Mouse (Mus musculus) monocyte, adult 5-6 weeks (primary cell): ENCODE results near the gene Syvn1. TPM values are rescaled to one million over a fixed set of nuclear protein-coding genes. Genes with fewer than 3 reads are reported as not detected.
"Not testable (repeated sequence)": the region's sequence is repeated elsewhere in the genome, so short reads cannot be mapped to it uniquely, and the experiment has no call there.

Source experiments
- ATAC-seq: fragments of 153-309, 156-312 bp; replicated peaks from 2 replicates; pipeline ENCODE4 v1.8.0; 2017; ENCODE audit warnings: mild to moderate bottlenecking; ENCODE audit not compliant: low TSS enrichment, insufficient number of reproducible peaks, severe bottlenecking, poor library complexity, low FRiP score
- total RNA-seq: library from RNA; stranded (forward); fragments of 200-1000, 200-491, 200-594 nt; gene quantifications from 3 replicates; pipeline ENCODE4 v1.2.3, GENCODE M21; 2017

The Syvn1 gene
- total RNA-seq, 1 experiment from 2014 or later = 7.7 TPM

DNA sequence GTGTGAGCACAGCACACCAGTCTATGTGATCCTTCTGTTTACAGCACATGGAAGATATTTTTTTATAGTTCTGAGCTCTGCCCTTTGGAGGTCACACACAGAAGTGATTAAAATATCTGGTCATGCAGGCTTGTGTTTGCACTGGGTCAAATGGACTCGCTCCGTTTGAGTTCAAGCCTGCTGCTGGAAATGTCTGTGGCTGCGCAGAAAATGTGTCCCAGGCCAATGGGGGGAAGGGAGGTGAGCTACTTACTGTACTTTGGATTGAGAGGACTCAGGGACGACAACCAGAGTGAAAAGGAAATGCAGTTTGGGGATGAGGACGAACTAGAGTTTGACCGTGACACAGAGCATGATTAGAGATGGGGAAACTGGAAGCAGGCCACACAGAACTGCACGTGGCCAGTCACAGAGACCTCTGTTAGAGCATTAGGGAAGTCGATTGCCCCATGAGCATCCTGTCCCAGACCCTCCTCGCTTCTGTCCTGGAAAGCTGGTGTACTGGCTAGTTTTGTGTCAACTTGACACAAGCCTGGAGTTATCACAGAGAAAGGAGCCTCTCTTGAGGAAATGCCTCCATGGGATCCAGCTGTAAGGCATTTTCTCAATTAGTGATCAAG is 10.3 kb upstream of the Syvn1 start:
- ATAC-seq = no peak

DNA sequence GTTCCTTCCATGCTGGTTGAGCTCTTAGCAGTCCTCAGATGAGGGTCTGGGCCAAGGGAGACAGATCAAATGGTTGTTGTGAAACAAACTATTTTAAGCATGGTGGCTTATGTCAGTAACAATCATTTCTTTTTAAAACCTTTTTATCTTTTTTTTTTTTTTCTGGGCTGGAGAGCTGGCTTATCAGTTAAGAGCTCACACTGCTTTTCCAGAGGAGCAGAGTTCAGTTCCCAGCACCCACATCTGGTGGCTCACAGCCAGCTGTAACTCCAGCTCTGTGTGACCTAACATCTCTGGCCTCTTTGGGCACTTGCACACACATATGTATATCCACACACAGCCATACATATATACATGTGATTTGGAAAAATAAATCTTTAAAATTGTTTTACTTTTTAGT is 8.7 kb upstream of the Syvn1 start:
- no peak for ATAC-seq

DNA sequence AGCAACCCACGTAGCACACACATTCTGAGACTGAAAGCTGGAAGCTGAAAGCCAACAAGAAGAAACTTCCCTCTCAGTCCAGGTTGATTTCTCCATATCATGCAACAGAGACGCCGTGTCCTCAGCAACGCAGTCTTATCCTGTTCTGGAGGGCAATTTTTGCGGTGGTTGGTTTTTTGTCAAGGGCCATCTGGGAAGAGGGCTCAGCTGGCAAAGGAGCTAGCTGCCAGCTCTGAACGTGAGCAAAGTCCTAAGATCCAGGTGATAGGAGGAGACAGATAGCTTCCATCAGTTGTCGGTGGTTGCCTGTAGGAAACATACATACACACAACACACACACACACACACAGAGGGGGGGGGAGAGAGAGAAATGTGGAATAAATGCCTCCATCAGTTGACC is 8.1 kb upstream of the Syvn1 start:
- no peak for ATAC-seq

DNA sequence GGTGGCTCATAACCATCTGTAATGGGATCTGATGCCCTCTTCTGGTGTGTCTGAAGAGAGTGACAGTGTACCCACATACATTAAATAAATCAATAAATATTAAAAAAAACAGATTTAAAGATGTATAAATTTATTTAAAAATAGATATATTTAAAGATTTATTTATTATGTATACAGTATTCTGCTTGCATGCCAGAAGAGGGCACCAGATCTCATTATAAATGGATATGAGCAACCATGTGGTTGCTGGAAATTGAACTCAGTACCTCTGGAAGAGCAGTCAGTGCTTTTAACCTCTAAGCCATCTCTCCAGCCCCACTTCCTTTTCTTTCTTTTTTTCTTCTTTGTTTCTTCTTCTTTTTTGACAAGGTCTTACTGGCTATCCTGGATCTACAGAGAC is 6.4 kb upstream of the Syvn1 start:
- ATAC-seq = no peak

DNA sequence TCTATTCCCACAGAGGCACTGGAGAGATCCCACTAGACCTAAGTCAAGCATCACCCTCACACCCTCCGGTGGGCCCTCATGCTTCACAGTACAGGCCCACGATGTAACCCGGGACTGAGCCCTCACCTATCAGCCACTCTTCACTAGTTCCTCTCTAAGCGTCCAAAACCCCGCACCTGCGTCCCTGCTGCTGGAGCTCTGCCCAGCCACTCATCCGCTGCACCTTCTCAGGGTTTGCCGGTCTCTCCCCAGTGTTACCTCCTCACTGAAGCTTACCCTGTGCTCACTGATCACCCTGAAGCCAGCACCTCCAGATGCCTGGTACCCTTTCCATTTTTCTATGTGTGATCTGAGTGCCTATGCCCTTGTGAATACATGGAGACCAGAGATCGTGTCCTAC is 4.1 kb upstream of the Syvn1 start:
- no peak for ATAC-seq

DNA sequence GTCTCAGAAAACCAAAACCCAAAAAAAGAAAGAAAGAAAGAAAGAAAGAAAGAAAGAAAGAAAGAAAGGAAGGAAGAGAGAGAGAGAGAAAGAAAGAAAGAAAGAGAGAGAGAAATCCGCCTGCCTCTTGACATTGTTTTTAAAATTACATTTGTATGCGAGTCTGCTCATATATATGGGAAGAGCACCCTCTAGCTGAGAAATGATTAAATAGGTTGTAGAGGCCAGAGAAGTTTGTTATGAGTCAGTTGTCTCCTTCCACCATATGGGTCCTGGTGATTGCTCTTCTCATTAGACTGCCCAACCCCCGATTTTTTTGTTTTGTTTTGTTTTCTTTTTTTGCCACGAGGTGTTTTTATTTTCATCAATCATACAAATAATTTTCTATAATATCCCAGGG is 2.3 kb upstream of the Syvn1 start:
- not testable (repeated sequence) for ATAC-seq

DNA sequence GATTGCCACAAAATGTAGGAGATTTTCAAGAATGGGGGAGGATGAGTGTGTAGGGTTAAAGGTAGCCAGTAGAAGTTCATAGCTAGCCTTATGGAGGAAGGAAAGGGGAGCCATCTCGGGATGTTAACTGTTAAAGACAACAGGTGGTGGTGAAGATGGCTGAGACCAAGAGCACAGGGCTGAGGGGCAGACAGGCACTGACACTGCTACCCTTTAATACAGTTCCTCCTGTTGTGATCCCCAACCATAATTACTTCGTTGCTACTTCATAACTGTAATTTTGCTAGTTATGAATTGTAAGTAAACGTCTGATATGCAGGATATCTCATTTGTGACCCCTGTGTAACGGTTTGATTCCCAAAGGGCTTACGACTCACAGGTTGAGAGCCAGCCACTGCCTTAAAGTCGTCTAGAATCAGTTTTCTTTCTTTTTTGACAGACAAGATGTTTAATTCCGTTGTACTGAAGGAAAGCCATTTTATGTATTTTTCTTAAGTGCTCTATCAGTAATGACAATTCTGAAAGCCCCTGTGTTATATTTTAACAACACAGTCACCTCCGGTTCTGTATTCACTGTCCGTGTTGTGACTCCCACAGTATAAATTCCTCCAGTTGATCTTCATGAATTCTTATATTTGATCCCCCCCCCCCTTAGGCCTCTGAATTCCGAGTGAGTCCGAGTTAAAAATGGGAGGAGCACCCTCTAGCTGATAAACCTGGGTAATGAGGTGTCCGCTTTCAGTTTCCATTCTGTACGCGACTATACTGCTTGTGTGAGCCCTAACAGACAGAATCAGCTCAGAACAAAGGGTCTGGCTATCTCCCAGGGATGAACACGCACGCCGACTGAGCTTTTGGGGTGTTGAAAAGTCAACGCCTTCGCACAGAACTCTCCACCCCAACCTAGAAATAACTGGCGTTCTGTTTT is 746 bp upstream of the Syvn1 start:
- ATAC-seq = peak; percentile 0; the same call in 1 of the 2 replicates

DNA sequence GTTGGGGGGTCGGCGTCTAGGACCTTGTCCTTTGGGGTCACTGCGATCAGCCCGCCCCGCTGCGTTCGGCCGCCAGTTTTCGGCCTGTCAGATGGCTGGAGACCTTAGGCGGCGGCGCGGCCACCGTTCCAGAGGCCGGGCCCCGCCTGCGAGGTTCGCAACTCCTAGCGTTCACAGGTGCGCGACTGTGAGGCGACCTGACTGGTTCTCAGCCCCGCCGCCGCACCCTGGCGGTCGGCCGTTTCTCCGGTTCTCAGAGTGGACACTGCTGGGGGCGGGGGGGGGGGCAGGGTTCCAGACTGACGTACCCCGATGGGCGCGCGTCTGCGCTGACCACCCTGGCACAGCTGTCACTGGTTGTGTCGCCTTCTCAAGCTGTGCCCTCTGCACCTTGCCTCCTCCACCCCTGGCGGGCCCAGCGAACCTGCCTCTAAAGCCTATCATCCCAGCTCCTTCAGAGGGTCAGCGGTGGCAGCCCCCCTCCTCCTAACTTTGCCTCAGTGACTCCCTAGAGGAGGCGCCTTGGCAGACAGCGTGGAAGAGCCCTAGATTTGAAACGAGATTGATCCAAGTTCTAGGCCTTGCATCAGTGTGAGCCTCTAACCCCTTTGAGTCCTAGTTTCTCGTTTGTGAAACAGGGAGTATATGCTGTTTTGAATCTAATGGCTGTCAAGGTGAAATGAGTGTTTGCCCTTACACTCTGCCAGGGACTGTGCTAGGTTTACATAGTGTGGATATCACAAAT is 950 bp downstream of the Syvn1 start:
- no peak for ATAC-seq

DNA sequence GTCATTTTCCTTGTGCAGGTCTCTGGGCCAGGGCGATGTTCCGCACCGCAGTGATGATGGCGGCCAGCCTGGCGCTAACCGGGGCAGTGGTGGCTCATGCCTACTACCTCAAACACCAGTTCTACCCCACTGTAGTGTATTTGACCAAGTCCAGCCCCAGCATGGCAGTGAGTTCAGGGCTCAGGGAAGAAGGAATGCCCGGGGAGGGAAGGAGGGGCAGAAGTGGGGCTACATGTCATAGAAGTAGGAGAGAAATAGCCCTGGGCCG is 1.5 kb downstream of the Syvn1 start:
- ATAC-seq = no peak

DNA sequence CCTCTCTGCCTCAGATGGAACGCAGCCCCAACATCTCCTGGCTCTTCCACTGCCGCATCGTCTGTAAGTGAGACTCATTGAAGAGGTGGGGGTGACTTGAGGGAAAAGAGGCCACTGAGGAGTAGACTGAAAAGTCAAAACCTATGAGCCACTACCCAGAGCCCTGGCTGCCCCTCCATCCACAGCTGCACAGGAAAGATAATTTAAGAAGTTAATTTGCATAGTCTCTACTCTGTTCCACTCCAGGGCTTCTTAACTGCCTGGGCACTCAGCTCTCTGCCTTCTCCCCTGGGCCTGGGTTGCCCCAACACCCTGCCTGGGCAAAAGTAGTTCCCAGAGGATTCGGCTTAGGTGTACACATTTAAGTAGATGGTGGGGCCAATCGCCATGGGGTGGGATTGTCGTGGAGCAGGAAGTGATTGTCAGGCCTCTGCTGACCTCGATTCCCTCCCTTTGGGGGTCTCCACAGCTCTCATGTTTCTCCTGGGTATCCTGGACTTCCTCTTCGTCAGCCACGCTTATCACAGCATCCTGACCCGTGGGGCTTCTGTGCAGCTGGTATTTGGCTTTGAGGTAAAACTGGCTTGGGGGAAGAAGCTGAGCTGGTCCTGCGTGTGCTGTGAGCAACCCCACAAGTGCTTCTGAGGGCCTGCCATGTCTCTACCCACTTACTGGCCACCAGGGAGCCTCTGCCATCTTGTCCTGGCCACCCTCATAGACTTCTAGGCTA is 2.5 kb downstream of the Syvn1 start:
- no peak for ATAC-seq

DNA sequence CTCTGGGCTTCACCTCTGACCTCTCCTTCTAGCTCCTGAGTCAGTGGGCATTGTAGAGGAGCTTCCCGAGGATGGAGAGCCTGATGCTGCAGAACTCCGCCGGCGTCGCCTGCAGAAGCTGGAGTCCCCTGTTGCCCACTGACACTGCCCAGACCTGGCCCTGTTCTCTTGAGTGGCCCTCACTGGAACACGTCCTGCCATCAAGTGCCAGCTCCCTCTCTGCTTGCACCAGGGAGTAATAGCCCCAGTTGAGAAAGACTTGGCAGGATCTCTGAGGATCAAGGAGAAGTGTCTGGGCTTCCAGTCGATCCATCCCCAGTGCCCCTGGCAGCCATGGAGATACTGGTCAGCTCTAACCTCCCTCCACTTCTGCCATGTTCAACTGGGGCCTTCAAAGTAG is 6.1 kb downstream of the Syvn1 start:
- no peak for ATAC-seq

DNA sequence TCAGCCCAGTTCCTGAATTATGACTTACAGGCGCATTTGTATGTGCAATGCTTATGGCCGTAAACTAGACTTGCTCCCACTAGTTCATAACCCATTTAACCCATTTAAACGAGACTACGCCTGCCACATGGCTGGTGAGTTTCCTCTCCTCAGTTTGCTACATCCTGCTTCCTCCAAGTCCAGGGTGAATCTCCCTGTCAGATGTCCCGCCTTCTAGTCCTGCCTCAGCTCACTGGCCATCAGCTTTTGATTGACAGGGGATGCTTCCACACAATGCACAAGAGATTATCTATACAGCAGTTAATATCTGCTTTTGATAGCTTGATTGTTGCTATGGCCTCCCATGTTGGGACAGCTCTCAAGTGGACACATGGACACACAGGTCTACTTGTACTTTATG is 7.9 kb downstream of the Syvn1 start:
- ATAC-seq = no peak

DNA sequence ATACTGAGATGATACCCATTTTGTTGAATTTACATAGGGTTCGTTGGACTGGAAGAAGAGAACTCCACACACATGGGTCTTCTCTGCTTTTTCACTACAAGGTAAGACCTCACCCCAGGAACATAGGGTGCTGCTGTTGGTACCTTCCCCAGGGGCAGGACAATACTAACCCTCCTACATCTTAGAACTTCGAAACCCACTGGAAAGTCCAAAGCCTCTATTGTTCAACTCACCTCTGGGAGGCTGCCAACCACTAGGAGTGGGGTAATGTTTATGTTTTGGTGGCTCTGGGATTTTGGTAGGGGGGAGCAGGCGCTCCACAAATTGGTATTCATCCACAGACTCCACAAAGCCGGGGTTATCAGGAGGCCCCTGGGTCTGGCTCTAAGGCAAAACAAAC is 10.3 kb downstream of the Syvn1 start:
- no peak for ATAC-seq

DNA sequence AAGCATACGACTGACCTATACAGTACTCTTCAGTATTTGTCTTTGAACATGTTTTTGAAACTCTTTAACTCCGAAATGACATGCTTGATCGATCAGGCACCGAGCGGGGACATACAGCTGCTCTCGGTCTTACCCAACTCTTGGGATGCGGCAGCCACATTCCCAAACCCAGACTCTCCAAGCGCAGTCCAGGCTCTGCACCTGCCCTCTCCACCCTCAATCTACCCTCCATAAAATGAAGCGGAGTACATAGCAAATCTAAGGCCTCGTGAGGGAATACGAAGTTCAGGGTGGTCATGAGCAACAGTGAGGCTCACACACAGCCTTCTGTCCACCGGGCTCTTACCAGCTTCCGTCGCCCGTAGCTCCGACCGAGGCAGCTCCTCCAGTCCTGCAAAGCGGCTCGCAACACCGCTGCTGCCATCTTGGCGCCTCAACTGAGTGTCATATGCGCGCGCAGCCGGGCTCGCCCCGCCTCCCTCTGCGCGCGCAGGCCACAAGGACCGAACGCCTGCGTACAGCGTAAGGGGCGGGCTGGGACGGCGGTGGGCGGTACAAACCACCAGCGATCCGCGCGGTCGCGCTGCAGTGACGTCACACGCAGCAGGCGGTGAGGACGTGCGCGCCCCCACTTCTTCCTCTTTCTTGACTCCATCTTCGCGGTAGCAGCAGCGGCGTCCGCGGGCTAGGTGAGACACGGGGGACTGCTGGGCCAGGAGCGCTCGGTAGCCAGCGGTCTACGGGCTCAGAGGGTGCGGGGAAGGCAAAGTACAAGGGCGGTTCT is 11.1 kb downstream of the Syvn1 start, which contains the start of the genes Mrpl49 and Fau:
Gene Mrpl49, minus strand, starts transcription at position 473 of the 784 bp plus-strand sequence.
Gene Fau, plus strand, starts transcription at position 532 of the 784 bp plus-strand sequence.
- peak; percentile 73 for ATAC-seq

DNA sequence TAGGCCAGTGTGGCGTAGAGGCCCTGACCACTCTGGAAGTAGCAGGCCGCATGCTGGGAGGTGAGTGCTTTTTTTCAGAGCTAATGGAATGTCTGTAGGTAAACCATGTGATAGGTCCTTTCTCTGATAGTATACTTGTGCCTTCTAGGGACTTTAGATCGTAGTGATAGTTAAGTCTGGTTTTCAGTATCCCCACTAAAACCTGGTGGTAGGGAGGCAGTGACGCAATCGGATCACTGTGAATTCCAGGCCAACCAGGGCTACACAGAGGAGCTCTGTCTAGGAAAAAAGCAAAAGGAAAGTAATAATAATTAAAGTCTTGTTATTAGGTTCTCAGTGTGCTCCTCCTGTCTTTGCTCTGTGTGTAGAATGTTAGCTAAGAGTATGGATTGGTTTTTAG is 12.1 kb downstream of the Syvn1 start:
- no peak for ATAC-seq

DNA sequence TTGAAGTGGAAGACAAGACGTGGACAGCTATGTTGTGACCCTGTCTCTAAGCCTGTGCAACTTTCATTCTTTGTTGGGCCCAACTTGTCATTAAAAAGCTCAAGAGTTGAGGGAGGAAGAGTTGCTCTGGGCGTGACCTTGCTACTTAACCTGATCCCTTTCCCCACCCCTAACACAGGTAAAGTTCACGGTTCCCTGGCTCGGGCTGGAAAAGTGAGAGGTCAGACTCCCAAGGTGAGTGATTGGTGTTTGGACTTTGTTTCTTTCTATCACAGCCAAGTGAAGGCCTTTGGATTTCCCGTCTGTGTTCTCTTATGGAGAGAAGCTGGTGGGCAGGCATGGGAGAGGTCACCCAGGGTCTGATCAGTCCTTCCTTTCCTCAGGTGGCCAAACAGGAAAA is 12.6 kb downstream of the Syvn1 start:
- ATAC-seq = no peak

DNA sequence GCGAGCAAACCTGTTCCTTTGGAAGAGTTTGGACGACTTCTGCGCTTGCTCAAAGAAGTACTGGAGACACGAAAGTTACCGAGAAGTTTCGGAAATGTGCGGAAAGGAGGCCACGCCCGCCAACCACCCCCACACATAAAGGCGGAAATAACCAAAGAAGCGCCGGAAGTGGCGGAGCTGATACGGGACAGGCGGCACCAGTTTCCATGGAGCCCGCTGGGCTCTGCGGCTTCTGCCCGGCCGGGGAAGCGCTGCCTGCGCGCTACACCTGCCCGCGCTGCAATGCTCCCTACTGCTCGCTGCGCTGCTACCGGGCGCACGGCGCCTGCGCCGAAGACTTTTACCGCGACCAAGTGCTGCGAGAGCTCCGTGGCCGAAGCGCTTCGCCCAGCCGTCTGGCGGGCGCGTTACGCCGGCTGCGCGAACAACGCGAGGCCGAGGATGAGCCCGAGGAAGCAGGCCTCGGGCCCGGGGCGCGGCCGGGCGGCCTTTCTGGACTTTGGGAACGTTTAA is 14.7 kb downstream of the Syvn1 start, which contains the start of gene Znhit2:
Gene Znhit2, plus strand, starts transcription at position 172 of the 513 bp plus-strand sequence.
- ATAC-seq = peak; percentile 78
